Mouse (Mus musculus): ENCODE data around the gene Gm8439. TPM values are rescaled to one million over a fixed set of nuclear protein-coding genes. Genes with fewer than 3 reads are reported as not detected.
A peak's percentile ranks its signal among the peaks of the same experiment; 100 is the strongest.

Gene Gm8439
- polyA plus RNA-seq, 1 experiment from 2014 or later, result not detected

- H3K9ac ChIP-seq, result peak overlapping the region; percentile 64
- 4% methylated on average over 49 of the region's 55 CpGs for whole genome bisulfite sequencing
- 0 out of 2 replicates have a peak, but pooled peaks have one; percentile 37 for ATAC-seq (ENCODE audit: insufficient number of reproducible peaks, insufficient read depth, low FRiP score, low TSS enrichment, low read depth)
Observed at GRCm38 (mm10) chr4:120649369-120650207, 61.0 kb downstream of the Gm8439 start.

DNA sequence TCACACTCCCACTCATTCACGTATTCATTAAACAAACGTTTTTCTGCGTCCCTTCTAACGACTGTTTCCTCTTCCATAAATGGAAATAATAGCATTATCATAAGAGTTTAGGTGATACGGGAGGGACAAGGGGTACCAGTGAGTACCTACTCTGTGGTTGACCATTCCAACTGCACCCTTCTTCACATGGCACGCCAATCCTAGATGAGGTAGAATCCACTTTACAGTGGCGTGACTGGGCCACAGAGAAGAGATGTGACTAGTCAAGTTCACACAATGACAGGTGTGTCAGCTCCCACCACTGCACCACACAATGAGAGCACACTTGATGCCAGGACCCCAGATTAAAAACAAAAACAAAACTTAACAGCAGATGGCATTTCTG is 61.7 kb downstream of the Gm8439 start:
- Histone ChIP-seq H3K36me3 (no peaks in the 10 kb centered on the region), H3K27ac (no peak overlapping the region), H3K27me3 (peaks cover 60% of the 10 kb centered on the region), H3K4me2 (peak overlapping the region; percentile 84), H3K9me3 (0 out of 2 replicates have a peak, but pooled peaks cover 5% of the 10 kb centered on the region), H3K4me1 (peaks cover 10% of the 10 kb centered on the region), H3K4me3 (peak overlapping the region; percentile 47), H3K9ac (peak overlapping the region; percentile 64; the same call in 1 of the 2 replicates)
- 21% methylated on average over 7 of the region's 7 CpGs for WGBS
- ATAC-seq (ENCODE audit: insufficient number of reproducible peaks, insufficient read depth, low FRiP score, low TSS enrichment, low read depth), result no peak

More at GRCm38 (mm10) chr4:120649369-120650207, 61.0 kb downstream of the Gm8439 start:
- Histone ChIP-seq H3K27ac (no peak overlapping the region), H3K4me1 (peaks cover 10% of the 10 kb centered on the region), H3K36me3 (no peaks in the 10 kb centered on the region), H3K9me3 (0 out of 2 replicates have a peak, but pooled peaks cover 5% of the 10 kb centered on the region), H3K4me3 (peak overlapping the region; percentile 47), H3K4me2 (peak overlapping the region; percentile 84), H3K27me3 (peaks cover 55% of the 10 kb centered on the region)

- Histone ChIP-seq H3K27me3 (peaks cover 22% of the 10 kb centered on the region), H3K9ac (no peak overlapping the region), H3K4me1 (no peaks in the 10 kb centered on the region), H3K27ac (no peak overlapping the region), H3K4me2 (no peak overlapping the region), H3K9me3 (0 out of 2 replicates have a peak, but pooled peaks cover 5% of the 10 kb centered on the region), H3K4me3 (no peak overlapping the region), H3K36me3 (no peaks in the 10 kb centered on the region)
- ATAC-seq (ENCODE audit: insufficient number of reproducible peaks, insufficient read depth, low FRiP score, low TSS enrichment, low read depth), result no peak
- WGBS, result 70% methylated on average over 8 of the region's 8 CpGs
Observed at GRCm38 (mm10) chr4:120655898-120656297, 67.4 kb downstream of the Gm8439 start.

Other genes starting within 250 kb of the Gm8439 start
- gene Scmh1, start 183.5 kb upstream of the Gm8439 start, polyA plus RNA-seq (2015; fragmentation: Nextera tagmentation; extraction: Ambion mirVana), result 48.7 and 54.5 TPM in 2 replicates
- not detected in 2 replicates for gene Slfnl1, start 56.5 kb upstream of the Gm8439 start, polyA plus RNA-seq (2015; fragmentation: Nextera tagmentation; extraction: Ambion mirVana)
- 86.6 and 90.7 TPM in 2 replicates for gene Ctps, start 18.5 kb upstream of the Gm8439 start, polyA plus RNA-seq (2015; fragmentation: Nextera tagmentation; extraction: Ambion mirVana)
- 1.3 and 2.7 TPM in 2 replicates for gene Cited4, start 77.8 kb downstream of the Gm8439 start, polyA plus RNA-seq (2015; fragmentation: Nextera tagmentation; extraction: Ambion mirVana)
- gene Kcnq4, start 159.9 kb downstream of the Gm8439 start, polyA plus RNA-seq (2015; fragmentation: Nextera tagmentation; extraction: Ambion mirVana), result 7.2 and 7.8 TPM in 2 replicates
- 99.4 and 106 TPM in 2 replicates for gene Nfyc, start 242.8 kb downstream of the Gm8439 start, polyA plus RNA-seq (2015; fragmentation: Nextera tagmentation; extraction: Ambion mirVana)

All from embryonic facial prominence, embryonic 13.5 days (tissue).